Mouse (Mus musculus) thymus, postnatal 10 days (tissue): ENCODE data around the gene Susd1.

Source experiments
- DNase-seq, 2 experiments: peaks; one replicate each; pipeline ENCODE4 v3.0.0; 2021; ENCODE audit warnings: low spot score in 2 of 2

Susd1 gene

DNA sequence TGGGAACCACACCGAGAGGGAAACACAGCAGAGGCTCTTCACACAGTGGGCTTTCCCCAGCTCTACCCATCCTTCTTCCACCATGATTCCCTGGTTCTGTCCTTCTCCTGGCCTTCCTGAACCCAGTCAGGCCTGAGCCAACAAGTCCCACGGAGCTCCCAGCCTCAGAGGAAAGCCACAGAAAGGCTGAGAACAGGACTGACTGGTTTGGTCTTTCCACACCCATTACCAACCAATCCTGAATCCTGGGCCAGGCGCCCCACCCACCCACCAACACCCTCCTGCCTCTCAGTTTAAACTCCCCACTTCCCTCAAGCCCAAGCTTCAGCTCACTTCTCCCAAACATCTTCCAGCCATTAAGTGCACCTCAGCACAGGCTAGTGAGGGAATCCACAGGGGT is 4.4 kb downstream of the Susd1 start:
- DNase-seq = no peak

DNA sequence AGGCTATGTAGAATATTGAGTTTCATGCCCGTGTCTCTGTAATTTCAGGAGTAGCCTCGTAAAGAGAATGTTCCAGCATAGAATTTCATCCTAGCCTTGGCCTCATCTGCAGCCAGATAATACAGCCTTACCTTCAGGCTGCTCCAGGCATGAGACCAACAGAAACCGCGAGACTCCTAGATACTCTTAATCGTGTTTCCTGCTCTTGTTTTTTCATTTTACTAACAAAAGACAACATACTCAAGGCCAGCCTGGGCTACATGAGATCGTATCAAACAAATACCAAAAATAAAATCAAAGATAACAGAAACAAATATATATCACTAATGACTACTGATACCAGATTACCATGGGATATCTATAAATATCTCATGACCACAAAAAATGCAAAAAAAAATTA is 9.3 kb downstream of the Susd1 start:
- no peak for DNase-seq

DNA sequence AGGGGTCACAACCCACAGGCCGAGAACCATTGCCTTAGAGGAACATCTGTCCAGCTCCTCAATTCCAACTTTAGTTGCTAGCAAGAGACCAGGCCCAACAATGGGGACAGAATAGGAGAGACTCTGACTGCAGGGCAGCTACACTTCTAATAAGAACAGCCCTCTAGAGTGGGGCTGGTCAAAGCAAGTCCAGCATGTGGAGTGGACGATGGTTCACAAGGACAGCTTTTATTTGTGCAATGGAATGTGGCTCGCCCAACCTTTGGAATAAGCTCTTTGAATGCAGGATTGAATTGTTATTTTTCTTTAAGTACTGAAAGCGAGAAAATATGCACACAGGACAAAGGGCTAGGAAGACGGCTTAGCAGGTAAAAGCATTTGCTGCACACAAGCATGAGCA is 12.0 kb downstream of the Susd1 start:
- DNase-seq = no peak

DNA sequence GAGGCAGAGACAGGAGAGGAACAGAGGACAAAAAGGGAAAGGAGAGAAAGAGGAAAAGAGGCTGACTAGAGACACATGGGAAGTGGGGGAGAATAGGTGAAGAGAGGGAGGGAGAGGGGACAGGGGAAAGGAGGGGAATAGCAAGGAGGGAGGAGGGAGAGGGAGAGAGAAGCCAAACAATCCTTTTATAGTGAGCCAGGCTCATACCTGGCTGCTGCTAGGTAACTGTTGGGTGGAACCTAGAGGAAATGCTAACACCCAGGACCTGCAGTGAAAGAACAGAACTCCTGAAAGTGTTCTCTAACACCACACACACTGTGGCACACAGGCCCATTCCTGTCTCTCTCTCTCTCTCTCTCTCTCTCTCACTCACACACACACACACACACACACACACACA is 15.6 kb downstream of the Susd1 start:
- DNase-seq = no peak

DNA sequence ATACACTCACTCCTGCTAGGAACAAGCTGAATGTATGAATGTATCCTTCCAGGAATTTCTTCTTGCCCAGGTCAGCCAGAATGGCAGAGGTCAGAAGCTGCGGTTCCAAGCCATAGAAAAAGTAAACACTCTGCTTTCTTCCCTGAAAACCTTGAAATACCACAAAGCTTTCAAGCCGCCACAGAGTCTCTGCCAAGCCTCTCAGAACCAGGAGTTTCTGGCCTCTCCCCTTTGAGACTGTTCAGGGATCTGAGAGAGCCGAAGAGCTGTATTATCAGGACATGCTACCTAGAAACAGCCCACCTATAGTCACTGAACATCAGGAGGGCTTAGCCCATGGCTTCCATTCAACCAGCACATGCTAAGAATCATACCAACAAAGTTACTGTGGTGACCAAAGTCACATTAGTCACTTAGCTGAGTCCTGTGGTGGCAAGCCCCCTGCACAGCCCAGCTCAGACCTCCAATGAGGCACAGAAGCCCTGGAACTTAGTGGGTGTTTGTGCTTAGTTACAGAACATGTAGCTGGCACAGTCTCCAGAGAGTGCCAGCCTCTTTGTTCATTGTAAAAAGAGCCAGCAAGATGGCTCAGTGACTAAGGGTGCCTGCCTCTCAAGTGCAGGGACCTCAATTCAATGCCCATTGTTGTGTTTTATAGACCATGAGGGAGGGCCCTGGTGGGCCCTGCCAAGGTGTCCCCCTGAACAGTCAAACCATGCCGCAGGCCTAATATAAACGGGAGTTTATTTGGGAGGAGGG is 16.2 kb downstream of the Susd1 start:
- no peak for DNase-seq

DNA sequence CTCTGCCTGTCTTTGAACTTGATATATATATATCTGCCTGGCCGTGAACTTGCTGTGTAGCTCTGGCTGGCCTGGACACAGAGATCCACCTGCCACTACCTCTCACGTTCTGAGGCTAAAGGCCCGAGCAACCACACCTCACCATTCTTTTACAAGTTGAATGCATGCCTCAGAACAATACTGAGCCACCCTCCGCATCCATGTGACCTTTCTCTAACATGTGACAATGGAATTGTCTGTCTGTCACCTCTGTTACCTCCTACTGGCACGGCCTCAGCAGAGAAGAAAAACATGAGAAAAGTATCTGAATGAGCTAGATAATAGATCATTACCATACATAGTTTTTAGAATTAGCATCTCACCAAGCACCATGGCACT is 17.1 kb downstream of the Susd1 start:
- no peak for DNase-seq

DNA sequence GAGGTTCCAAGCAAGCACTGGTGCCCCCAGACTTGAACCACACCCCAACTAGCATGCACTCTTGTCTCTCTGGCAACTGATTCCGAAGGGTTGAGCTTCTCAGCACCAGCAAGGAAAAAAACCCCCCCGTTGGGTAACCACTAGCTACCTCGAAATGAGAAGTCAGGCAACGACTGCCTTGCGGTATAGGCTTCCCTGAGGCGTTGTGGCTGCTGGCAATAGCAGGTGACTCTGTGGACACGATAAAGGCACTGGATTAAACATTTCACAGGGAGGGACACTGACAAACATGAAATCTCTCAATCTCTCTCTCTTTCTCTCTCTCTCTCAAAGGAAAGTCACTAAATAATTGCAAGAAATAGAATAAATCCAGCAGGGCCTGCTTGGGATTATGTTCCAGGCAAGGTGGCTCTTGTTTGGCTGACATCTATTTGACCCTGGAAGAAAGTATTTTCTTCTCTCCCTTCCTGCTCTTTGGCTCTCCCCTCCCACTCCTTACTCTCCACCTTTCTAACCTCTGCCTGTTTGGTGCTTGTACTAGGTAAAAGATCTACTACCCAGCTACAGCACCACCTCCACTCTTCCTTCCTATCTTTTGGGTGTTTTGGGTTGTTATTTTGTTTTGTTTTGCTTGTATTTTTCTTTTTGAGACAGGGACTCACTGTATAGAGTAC is 17.6 kb downstream of the Susd1 start:
- DNase-seq = no peak

DNA sequence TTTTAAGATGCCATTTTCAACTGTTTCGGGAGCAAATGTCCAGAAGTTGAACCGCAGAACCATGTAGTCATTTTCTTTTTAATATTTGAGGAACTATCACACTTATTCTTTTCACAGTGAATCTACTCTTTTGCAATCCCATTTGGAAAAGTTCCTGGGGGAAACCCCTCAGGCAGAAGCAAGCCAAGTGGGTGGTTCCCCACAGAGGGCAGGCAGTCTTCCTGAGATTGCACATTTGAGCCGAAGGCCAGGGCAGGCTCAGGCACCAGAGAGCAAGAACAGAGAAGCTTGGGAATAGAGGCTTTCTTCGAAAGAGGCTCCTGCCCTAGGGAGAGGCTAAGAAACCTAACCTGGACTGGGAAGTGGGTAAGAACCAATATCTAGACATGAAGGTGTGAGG is 19.2 kb downstream of the Susd1 start:
- no peak for DNase-seq

DNA sequence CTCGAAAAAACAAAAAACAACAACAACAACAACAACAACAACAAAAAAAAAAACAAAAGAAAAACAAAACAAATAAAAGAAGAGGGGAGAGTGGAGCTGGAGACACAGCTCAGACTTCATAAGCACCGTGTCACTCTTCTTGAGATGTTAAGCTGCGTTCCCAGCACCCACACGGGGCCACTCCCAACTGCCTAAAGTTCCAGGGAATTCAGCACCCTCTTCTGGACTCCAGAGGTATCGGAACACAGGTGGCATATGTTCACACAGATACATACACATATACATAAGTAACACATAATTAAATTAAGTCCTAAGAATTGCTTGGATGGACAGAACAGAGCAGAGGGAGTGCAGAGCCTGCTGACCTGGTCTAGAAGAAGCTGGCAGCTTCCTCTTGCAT is 25.0 kb downstream of the Susd1 start:
- no peak for DNase-seq

DNA sequence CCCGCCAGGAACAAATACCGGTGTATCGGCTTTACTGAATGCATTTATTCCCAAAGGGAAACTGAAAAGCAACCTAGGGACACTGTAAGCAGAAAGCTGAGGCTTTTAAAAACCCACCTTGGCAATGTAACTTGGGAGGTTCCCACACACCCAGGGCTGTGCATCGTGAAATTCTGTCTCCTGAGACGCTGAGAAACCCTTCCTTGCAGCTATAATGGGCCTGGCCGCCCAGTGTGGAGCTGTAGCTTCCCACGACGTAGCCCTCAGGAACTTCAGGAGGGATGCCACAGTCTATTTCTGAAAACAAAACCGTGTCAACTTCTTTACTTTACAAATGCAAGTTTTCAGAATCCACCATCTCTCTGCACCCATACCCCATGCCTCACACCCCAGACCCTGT is 27.3 kb downstream of the Susd1 start:
- DNase-seq = no peak

DNA sequence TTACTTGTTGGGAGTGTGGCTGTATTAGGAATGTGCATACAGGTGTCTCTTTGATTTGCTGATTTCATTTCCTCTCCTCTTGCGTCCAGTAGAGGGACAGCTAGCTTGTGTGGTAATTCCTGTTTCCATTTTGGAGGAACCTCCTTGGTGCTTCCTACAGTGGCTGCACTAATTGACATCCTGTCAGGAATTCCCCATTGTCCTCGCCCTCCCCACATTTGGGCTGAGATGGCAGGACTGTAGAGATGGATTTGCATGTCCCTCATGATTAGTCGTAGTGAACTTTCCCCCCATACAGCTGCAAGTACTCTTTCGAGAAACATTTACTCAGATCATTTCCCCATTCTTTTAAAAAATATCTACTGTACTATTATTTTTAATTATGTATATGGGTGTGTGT is 30.7 kb downstream of the Susd1 start:
- no peak for DNase-seq

DNA sequence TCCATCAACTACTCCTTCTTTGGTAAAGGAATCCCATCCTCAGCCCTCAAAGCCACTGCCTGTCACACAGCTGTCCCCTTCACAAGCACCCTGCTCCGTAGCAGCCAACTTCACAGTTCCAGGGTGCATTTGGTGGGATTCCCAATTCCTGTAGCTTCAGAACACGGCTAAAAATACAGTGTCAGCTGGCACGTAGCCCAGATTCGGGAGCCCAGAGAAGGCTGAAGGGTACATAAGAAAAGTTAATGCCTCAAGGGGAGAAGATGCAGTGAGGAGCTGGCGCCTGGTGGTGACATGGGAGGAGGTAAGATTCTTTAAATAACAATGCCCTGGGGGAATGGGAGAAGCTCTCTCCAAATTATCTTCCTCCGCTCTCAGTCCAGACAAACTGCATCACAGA is 34.1 kb downstream of the Susd1 start:
- no peak for DNase-seq

DNA sequence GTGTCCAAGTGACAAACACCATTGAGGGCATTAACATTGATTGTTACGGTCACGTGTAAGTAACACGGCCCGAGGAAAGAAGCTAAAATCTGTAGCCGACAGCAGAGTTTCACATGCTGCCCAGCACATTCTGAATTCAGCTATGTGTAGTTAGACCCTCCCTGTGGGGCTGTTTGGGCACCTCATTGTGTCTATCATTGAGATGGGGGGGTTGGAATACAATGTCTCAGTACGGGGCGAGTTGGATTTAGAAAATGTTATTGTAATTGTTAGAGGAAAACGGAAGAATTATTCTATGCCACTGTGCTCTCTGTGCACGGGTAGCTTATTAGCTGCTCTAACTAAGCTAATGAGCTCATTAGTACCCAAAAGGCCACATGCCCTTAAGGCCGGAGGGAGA is 37.5 kb downstream of the Susd1 start:
- DNase-seq = no peak

DNA sequence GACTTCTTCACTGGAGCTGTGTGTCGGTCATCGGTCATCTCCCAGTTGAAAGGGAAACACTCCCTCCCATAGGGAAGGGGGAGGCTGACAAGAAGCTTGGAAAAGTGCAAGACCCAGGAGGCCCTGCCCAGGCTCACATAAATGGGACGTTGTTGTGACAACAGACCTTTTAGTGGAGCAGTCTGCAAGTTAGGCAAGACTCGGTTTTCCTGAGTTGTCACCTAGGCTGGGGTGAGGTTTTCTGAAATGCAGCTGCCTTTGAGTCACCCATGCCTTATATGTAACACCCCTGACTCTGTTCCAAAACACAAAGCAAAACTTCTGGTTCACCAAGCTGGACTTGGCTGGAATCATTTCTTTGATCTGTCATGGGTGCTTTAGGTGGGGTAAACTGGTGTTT is 39.1 kb downstream of the Susd1 start:
- no peak for DNase-seq

DNA sequence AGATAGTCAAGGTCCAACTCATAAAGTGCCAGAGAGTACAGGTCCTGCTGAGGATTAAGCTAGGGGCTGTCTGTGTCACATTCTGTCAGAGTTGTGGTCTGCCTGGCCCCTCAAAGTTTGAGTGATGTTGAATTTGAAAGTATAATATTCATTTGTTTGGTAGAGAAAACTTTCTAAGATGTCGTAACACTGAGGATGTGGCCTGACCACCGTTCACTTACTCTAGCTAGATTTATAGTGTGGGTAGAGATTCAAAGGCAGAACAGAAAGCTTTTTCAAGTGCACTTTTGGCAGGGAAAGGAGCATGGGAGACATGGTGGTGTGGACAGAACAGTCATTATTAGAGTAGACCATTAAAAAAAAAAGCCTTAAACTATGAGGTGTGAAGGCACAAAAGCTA is 42.9 kb downstream of the Susd1 start:
- no peak for DNase-seq

DNA sequence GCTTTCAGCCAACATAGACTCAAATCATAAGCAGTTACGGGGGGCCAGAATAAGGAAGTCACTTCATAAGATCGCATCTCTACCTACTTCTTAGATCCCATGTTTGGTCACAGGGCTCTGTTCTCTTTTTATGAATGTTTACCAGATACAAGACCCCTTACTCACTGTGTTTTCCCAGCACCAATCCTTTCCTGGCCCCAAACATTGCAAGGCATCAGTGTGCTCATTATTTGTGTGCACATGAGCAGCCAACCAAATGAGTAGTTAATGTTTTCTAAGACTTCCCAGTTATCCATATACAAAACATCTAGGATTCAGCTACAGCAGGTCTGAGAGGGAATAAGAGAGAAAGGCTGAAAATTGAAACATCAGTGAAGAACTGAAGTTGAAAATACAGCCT is 44.3 kb downstream of the Susd1 start:
- no peak for DNase-seq

DNA sequence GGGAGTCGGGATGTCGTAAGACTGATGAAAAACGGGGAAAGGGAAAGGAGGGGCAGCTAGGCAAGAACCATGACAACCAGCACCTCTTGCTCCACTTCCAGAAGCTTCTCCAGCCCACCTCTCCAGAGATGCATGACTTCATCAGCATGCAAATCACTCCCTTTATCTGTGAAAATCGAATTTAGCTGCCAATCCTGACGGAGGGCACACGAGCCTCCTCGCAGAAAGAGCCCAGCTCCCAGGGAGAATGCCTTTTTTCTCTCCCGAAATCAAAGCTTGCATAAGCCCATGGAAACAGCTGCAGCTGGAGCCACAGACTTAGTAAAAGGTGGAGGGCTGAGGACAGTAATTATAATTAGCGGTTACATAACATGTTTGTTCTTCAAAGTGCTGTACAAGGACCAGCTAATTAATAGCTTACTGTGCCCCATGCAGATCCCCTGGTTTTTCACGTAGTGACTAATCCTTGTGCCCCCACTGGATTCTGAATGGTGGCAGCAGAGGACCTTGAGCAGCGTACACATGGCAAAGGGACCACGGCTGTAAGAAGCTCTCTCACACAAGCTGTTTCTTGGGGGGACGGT is 49.9 kb downstream of the Susd1 start:
- no peak for DNase-seq

DNA sequence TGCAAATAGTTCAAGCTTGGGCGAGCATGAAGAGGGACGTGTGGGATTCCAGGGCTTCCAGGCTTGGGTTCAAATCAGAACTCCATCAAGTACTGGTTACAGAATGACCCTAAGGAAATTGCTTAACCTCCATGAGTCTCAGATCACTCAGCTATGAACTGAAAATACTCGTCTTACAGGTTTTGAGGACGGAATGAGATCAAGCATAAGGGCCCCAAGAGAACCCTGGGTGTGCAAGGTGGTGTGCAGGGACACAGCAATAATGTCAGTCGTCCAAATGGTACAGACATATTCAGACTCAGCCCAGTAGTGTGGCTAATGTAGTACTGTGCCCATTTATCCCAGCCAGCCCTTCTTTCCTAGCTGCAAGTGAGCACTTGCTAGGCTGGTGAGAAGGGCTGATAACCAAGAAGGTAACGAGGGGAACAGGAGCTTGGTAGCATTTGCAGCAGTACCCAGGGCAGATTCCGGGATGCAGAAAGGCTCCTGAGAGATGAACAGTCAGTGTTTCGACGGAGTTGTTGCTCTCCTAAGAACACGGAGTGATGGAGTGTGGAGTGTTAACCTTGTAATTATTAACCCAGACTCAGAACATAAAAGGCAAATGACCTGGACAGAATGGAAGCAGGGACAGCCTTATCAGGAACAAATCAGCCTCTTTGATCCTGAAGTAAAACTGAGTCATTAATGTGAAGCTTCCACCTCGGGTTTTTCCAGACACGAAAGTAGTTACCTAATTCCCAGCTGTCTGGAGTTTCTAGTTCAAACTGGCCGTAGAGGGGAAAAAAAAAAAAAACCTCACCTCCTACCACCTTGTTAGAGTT is 50.8 kb downstream of the Susd1 start:
- no peak for DNase-seq

DNA sequence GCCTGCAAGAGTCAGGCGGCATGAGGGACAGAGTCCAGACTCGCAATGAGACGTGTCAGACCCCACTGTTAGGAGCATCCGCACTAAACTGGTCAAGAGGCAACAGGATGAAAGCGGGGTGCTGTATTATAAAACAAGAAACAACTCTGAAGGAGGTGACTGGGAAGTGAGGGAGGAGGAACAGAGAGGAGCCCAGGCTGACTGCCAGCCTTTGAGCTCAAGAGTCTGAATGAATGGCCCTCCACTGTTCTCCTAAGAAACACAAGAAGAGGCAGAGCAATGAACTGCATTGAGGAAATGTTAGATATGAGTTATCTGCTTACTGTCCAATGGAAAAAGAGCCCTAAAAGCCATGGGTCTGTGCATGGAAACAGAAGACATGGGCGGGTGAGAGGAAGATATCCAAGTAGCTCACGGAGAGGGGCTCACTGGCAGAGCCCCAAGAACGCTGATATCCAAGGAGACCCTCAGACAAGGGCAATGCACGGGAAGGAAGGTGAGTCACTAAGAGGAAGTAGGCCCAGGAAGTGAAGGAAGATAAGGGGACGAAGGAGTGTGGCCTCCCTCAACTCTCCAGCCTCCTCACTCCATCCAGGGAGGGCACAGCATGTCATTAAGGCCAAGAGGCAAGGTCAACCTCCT is 53.1 kb downstream of the Susd1 start:
- DNase-seq = no peak

DNA sequence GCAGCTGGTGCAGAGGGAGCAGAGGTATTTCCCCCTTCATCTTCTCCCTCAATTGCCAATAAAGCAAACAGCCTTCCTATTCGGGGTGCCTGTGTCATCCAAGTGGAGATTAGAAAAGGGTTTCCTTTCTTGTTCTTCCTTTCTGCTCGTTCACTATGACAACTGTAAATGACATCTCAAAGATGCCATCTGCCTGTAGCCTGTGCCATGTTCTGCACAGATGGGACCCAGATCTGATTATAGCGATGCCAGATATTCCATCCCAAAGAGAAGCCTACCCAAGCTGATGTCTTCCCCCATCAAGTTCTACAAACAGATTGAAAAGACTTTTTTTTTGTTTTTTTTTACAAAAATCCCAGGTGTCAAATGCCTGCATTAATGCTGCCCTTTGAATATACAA is 54.6 kb downstream of the Susd1 start:
- DNase-seq = no peak

DNA sequence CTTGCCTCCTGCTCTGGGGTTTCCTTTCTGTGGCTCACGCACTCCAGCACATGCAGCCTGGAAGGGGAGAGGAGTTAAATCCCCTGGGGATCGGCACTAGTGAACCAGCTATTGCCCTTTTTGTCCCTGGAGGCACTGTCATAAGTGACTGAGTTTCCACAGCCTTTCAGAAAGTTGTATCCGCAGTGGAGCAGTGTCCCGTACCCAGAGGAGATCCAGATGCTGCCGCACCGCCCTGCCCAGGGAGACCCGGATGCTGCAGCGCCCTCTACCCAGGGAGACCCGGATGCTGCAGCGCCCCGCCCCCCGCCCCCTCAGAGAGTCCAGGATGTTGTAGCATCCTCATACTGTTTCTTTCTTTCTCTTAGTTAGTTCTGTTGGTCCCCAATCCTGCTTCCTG is 56.3 kb downstream of the Susd1 start:
- no peak for DNase-seq
